Mouse (Mus musculus) liver, adult 2 months (tissue): ENCODE data around the gene Tcf21.

Source experiments
- CTCF ChIP-seq: fragments of 200-500 bp; IDR thresholded peaks from 2 replicates; pipeline ENCODE4 v1.5.1; 2011; ENCODE audit warnings: low read depth, low read length, control low read depth
- POLR2A ChIP-seq: fragments of 200-500 bp; IDR thresholded peaks from 2 replicates; pipeline ENCODE4 v1.6.1; 2011; ENCODE audit warnings: low read length, control low read depth; ENCODE audit not compliant: insufficient read depth; ENCODE audit errors: extremely low read depth

DNA sequence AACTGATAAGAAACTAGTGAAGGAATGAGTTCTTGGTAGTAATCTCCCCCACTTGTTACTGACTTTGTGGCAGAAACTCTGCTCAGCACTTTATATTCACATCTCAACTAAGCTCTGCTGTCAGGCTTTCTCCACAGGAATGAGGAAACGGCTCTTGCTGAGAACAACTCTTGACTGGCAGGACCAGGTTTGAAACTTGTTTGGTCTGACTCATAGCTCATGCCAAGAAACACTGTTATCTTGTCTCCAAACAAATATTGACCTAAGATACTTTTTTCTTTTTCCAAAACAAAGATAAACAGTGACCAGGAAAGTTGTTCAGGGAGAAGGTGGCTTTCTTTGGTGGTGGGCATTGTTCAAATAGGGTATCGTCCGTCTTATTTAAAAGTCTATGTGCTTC, 45.3 kb downstream of the Tcf21 start:
- no peak for TF ChIP-seq CTCF
- TF ChIP-seq POLR2A, result no peak
